Mouse (Mus musculus): Measurements from ENCODE around the gene Eci2.

GRCm38 (mm10) chr13:34964866-34965265 lies 62.0 kb downstream of the Eci2 start:
- TF ChIP-seq CTCF (IDR thresholded peaks at IDR 0.05; ENCODE audit: low read depth, low read length) (no peak), POLR2A (IDR thresholded peaks at IDR 0.05; ENCODE audit: insufficient read depth, low read length) (no peak)
